Mouse (Mus musculus) liver, postnatal 0 days (tissue): Measurements from ENCODE around the gene Cnot2. TPM values are rescaled to one million over a fixed set of nuclear protein-coding genes. Genes with fewer than 3 reads are reported as not detected.
A peak's percentile ranks its signal among the peaks of the same experiment; 100 is the strongest.

Experiments used
- ATAC-seq: fragments of 200-750 bp; cut with Nextera tagmentation; 2 replicates; pipeline ENCODE4 v1.8.0; 2017; ENCODE audit warnings: mild to moderate bottlenecking, moderate library complexity
- DNase-seq: peaks from one replicate; pipeline ENCODE4 v3.0.0-alpha.2; 2016
- H3K27ac ChIP-seq: fragments of 300-500 bp; sonication (generic); 2 replicates; pipeline ENCODE4 v1.5.1; 2014; ENCODE audit warnings: antibody characterized with exemption, moderate library complexity, mild to moderate bottlenecking, low read depth
- H3K27me3 ChIP-seq: fragments of 300-500 bp; sonication (generic); 2 replicates; pipeline ENCODE4 v1.6.1; 2014; ENCODE audit warnings: low read length, control low read depth, mixed read lengths; ENCODE audit not compliant: insufficient read depth
- H3K36me3 ChIP-seq: fragments of 300-500 bp; sonication (generic); replicated peaks from 2 replicates; pipeline ENCODE4 v1.6.1; 2014; ENCODE audit warnings: mild to moderate bottlenecking, control low read depth, low read length, moderate library complexity, mixed read lengths; ENCODE audit not compliant: insufficient read depth
- H3K4me1 ChIP-seq: fragments of 300-500 bp; sonication (generic); 2 replicates; pipeline ENCODE4 v1.6.1; 2014; ENCODE audit warnings: antibody characterized with exemption, mild to moderate bottlenecking, control low read depth; ENCODE audit not compliant: insufficient read depth
- H3K4me2 ChIP-seq: fragments of 300-500 bp; sonication (generic); 2 replicates; pipeline ENCODE4 v1.6.1; 2014; ENCODE audit warnings: low read depth, mild to moderate bottlenecking, low read length, moderate library complexity, mixed read lengths
- H3K4me3 ChIP-seq: fragments of 300-500 bp; sonication (generic); 2 replicates; pipeline ENCODE4 v1.5.1; 2014; ENCODE audit warnings: low read depth, low read length
- H3K9ac ChIP-seq: fragments of 300-500 bp; sonication (generic); replicated peaks from 2 replicates; pipeline ENCODE4 v1.6.1; 2014; ENCODE audit warnings: mild to moderate bottlenecking, moderate library complexity
- H3K9me3 ChIP-seq: fragments of 300-500 bp; sonication (generic); 2 replicates; pipeline ENCODE4 v1.6.1; 2016; ENCODE audit warnings: mild to moderate bottlenecking, control low read depth, low read length, mixed read lengths
- CTCF ChIP-seq: sonication (generic); IDR thresholded peaks from 2 replicates; pipeline ENCODE4 v1.5.1; 2016; ENCODE audit warnings: antibody characterized with exemption, low read depth
- EP300 ChIP-seq: IDR thresholded peaks from 2 replicates; pipeline ENCODE4 v1.6.1; 2016; ENCODE audit warnings: antibody characterized with exemption, low read depth, mild to moderate bottlenecking
- WGBS: fragments of 180-500 bp; shearing (Covaris S2); extraction: QIAGEN DNeasy Blood & Tissue Kit; methylation state at CpG from one replicate; pipeline ENCODE4 v1.1.7; 2014; ENCODE audit not compliant: insufficient replicate concordance; 5-methylcytosine and 5-hydroxymethylcytosine counted together
- polyA plus RNA-seq: library from polyadenylated mRNA; unstranded; fragments of >200 nt; fragmentation: Nextera tagmentation; extraction: Ambion mirVana; gene quantifications from 2 replicates; pipeline ENCODE4 v1.2.1, GENCODE M21; 2015

The Cnot2 gene
- polyA plus RNA-seq, 1 experiment from 2014 or later, result 22.8 TPM

GRCm38 (mm10) chr10:116564828-116565602 lies 16.3 kb downstream of the Cnot2 start:
- H3K27me3 ChIP-seq, result no peaks in the 10 kb centered on the region
- DNase-seq, result no peak
- H3K4me3 ChIP-seq, result no peak overlapping the region
- H3K4me1 ChIP-seq, result peaks cover 17% of the 10 kb centered on the region
- WGBS, result 80% methylated on average over 14 of the region's 14 CpGs
- ATAC-seq, result no peak
- TF ChIP-seq CTCF (no peak), EP300 (no peak)
- H3K4me2 ChIP-seq, result no peak overlapping the region
- no peak overlapping the region for H3K9ac ChIP-seq
- no peaks in the 10 kb centered on the region for H3K9me3 ChIP-seq
- H3K36me3 ChIP-seq, result no peaks in the 10 kb centered on the region
- H3K27ac ChIP-seq, result no peak overlapping the region

GRCm38 (mm10) chr10:116562731-116563480 lies 18.4 kb downstream of the Cnot2 start:
- TF ChIP-seq CTCF (no peak), EP300 (no peak)
- H3K36me3 ChIP-seq, result no peaks in the 10 kb centered on the region
- no peaks in the 10 kb centered on the region for H3K9me3 ChIP-seq
- H3K4me3 ChIP-seq, result no peak overlapping the region
- ATAC-seq, result no peak
- H3K27ac ChIP-seq, result no peak overlapping the region
- H3K27me3 ChIP-seq, result no peaks in the 10 kb centered on the region
- peaks cover 15% of the 10 kb centered on the region for H3K4me1 ChIP-seq
- H3K4me2 ChIP-seq, result no peak overlapping the region
- DNase-seq, result no peak
- 73% methylated on average over 4 of the region's 4 CpGs for WGBS
- H3K9ac ChIP-seq, result no peak overlapping the region

GRCm38 (mm10) chr10:116562210-116562609 lies 19.1 kb downstream of the Cnot2 start:
- TF ChIP-seq CTCF (no peak), EP300 (no peak)
- Histone ChIP-seq H3K36me3 (no peaks in the 10 kb centered on the region), H3K9me3 (no peaks in the 10 kb centered on the region), H3K4me1 (peaks cover 11% of the 10 kb centered on the region), H3K4me3 (no peak overlapping the region), H3K27me3 (no peaks in the 10 kb centered on the region), H3K4me2 (no peak overlapping the region), H3K27ac (no peak overlapping the region), H3K9ac (no peak overlapping the region)
- ATAC-seq (no peak; the same call in 1 of the 2 replicates), DNase-seq (no peak)
- WGBS, result 54% methylated on average over 4 of the region's 4 CpGs

- H3K36me3 ChIP-seq, result no peaks in the 10 kb centered on the region
- ATAC-seq (no peak), DNase-seq (no peak)
- H3K4me2 ChIP-seq, result no peak overlapping the region
- 31% methylated on average over 1 of the region's 1 CpGs for WGBS
- H3K27ac ChIP-seq, result no peak overlapping the region
- peaks cover 11% of the 10 kb centered on the region for H3K4me1 ChIP-seq
- no peak overlapping the region for H3K9ac ChIP-seq
- H3K4me3 ChIP-seq, result no peak overlapping the region
- no peaks in the 10 kb centered on the region for H3K9me3 ChIP-seq
- no peak for TF ChIP-seq CTCF
- peak; percentile 51 for TF ChIP-seq EP300
- no peaks in the 10 kb centered on the region for H3K27me3 ChIP-seq
Measured at GRCm38 (mm10) chr10:116559171-116559570, 22.1 kb downstream of the Cnot2 start.

- Histone ChIP-seq H3K36me3 (no peaks in the 10 kb centered on the region), H3K27me3 (no peaks in the 10 kb centered on the region), H3K27ac (no peak overlapping the region), H3K9me3 (no peaks in the 10 kb centered on the region), H3K9ac (no peak overlapping the region), H3K4me2 (no peak overlapping the region), H3K4me1 (peaks cover 18% of the 10 kb centered on the region), H3K4me3 (no peak overlapping the region)
- ATAC-seq (no peak), DNase-seq (no peak)
- TF ChIP-seq EP300 (no peak), CTCF (no peak)
- WGBS, result 95% methylated on average over 1 of the region's 1 CpGs
Measured at GRCm38 (mm10) chr10:116557166-116557565, 24.1 kb downstream of the Cnot2 start.

GRCm38 (mm10) chr10:116554434-116554833 lies 26.9 kb downstream of the Cnot2 start:
- H3K4me2 ChIP-seq, result no peak overlapping the region
- peaks cover 20% of the 10 kb centered on the region for H3K4me1 ChIP-seq
- no peak overlapping the region for H3K27ac ChIP-seq
- H3K27me3 ChIP-seq, result no peaks in the 10 kb centered on the region
- no peaks in the 10 kb centered on the region for H3K36me3 ChIP-seq
- TF ChIP-seq EP300, result no peak
- peak; percentile 49 for TF ChIP-seq CTCF
- no peak overlapping the region for H3K4me3 ChIP-seq
- H3K9me3 ChIP-seq, result no peaks in the 10 kb centered on the region
- no peak for ATAC-seq
- 59% methylated on average over 2 of the region's 2 CpGs for WGBS
- no peak for DNase-seq
- no peak overlapping the region; the same call in 1 of the 2 replicates for H3K9ac ChIP-seq
